Mouse (Mus musculus) heart, adult 9 months (tissue): ENCODE measurements around the gene Dchs2.

ENCODE experiments used
- DNase-seq, 2 experiments: peaks; one replicate each; pipeline ENCODE4 v3.0.0; 2022; ENCODE audit warnings: low spot score in 2 of 2

Dchs2 gene

DNA sequence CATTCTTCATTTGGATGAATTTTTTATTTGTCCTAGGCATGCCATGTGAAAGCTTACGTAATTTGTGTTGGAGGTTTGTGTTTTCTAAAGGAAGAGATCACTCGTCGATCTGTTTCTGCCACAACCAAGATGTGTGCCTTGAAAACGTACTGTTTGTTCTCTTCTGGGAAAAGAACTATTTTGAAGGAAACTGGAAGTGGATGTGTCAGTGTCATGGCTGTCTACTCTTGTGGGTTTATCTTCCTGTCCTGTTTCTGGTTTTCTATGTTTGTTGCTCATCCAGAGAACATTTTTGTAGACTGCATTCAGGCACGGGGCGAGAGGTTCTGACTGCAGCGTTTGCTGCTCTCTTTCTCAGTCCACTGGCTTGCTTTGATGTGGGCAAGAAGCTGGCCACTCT lies 124.2 kb downstream of the Dchs2 start:
- no peak for DNase-seq

DNA sequence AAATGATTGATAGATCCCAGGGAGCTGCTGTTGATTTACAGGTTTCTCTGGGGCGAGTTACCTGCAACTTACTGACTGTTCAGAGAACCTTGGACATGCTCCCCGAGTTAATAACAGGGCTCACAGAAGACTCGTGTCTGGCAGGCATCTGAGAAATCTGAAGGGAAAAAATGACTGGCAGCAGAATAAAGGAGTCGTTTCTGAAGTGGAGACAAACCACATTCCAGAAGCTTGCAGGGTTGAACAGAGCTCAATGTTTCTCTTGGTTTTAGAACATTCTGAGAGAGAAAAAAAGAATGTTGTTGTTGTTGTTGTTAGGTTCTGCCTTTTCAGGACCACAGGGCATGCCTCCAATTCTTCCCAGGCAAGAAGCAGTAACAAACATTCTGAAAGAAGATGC lies 131.7 kb downstream of the Dchs2 start:
- DNase-seq = no peak

GRCm38 (mm10) chr3:83266009-83266408 lies 138.3 kb downstream of the Dchs2 start:
- no peak for DNase-seq

- no peak for DNase-seq
Measured at GRCm38 (mm10) chr3:83270228-83270627, 142.5 kb downstream of the Dchs2 start.

DNA sequence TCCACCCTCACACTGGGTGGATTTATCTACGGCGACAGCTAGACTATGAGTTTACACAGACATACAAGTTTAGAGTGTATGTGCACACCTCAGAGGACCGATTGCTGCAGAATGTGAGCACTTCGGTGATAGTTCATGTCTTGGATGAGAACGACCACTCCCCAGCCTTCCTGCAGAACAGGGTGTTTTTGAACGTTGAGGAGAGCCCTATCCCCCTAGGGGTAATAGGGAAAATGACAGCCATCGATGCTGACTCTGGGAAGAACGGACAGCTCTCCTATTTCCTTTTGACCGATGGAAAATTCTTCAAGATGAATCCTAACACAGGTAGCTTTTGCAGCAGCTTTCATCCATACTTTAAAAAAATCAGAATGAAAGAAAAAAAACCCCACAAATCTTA lies 143.2 kb downstream of the Dchs2 start:
- no peak for DNase-seq

GRCm38 (mm10) chr3:83273555-83274244 lies 146.0 kb downstream of the Dchs2 start:
- peak; percentile 17 to 49 for DNase-seq

DNA sequence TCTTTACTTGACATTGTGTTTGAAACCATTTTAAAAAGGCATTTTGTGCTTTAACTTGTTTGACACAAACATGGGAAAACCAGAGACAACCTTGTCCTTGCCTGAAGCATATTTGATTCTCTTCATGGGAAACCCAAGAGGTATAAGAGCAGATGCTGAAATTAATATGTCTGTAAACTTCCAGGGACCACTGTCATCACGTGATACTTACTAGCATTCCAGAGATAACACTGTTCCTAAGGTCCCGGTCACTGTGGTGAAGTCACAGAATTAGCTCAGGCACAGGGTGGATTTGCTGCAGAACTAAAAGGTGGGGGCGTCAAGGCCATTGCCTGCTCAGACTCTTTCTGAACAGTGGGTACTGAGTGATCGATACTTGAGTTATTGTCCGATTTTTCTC lies 148.0 kb downstream of the Dchs2 start:
- no peak for DNase-seq

DNA sequence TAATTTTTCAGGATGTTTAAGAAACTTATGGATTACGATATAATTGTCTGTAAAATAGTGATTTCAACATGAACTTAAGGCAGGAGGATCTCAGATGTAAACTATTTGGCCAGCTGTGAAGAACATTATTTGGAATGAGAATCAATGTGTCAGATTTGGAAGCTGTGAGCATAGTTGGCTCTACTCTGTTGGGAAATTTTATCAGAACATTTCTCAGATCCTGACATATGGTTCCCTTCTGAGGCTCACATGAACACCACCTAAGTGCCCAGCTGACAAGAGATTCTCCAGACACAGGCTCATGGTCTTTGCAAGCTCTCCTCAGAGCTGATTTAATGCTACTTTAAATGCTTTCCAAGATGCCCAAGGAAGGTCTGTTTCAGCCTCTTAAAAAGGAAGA lies 156.1 kb downstream of the Dchs2 start:
- no peak for DNase-seq

DNA sequence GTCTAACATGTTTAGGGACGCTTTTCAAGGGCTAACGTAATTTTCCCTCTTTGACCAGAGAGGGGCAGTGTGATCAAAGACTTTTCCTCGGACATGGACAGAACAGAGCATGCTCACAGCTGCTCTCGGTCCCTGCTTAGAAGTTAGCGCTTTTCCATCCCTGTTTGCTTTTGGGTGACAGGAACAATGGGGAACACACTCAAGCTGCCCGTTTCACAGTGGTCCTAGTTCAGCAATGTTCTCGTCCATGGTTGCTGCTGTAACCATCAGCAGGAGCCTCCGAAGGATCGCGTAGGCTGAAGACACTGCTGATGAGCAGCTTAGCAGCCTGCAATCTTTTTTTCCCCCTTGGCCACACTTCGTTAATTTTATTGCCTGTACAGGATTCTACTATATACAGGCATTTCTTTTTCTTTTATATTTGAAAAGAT lies 159.2 kb downstream of the Dchs2 start:
- peak; percentile 6 to 24 for DNase-seq

DNA sequence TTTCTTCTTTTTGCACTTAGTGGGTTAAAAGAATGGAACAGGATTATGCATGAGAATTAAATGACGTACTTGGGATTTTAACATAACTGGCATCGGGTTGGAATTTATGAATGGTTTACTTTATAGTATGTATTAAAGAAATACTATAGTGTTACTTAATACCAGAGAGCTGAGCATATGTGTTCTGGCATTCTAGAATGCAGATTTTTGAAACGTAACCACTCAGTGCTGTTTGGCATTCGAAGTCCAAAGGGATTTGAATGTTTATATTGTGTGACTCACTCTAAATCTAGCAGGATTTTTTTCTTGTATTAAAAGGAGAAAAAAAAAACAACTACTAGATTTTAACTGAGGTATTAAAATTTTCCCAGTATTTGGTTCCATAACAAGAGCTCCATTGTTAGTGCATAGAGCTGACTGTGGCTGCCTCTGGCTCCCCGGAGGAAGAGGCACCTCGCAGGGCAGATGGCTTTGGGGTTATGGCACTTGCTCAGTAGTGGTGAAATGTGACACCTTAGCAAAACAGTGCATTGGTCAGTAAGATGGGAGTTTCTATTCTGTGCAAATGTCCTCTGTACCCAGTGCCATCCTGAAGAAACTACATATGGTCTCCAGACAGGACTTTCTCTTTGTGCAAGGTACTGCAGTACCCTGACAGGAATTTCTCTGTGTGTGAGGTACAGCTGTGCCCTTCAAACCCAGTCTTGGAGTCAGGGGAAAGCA lies 160.5 kb downstream of the Dchs2 start:
- DNase-seq = no peak

- no peak for DNase-seq
Measured at GRCm38 (mm10) chr3:83290482-83290881, 162.7 kb downstream of the Dchs2 start.

DNA sequence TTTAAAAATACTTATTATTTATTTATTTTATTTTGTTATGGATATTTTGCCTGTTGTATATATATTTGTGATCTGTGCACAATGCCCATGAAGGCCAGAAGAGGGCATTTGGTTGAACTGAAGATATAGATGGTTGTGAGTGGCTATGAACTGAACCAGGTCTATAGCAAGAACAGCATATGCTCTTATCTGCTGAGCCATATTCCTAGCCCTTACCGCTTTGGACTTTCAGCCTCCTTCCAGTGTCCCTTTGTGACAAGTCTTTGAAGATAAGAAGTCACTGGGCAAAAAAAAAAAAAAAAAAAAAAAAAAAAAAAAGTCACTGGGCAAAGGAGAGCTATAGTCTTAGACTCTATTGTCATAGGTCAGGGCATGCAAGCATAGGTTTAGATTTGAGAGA lies 163.2 kb downstream of the Dchs2 start:
- no peak for DNase-seq

- DNase-seq = no peak
Measured at GRCm38 (mm10) chr3:83299783-83300382, 172.1 kb downstream of the Dchs2 start.

GRCm38 (mm10) chr3:83303876-83304275 lies 176.1 kb downstream of the Dchs2 start:
- no peak for DNase-seq

GRCm38 (mm10) chr3:83345928-83346327 lies 218.2 kb downstream of the Dchs2 start:
- DNase-seq = no peak

DNA sequence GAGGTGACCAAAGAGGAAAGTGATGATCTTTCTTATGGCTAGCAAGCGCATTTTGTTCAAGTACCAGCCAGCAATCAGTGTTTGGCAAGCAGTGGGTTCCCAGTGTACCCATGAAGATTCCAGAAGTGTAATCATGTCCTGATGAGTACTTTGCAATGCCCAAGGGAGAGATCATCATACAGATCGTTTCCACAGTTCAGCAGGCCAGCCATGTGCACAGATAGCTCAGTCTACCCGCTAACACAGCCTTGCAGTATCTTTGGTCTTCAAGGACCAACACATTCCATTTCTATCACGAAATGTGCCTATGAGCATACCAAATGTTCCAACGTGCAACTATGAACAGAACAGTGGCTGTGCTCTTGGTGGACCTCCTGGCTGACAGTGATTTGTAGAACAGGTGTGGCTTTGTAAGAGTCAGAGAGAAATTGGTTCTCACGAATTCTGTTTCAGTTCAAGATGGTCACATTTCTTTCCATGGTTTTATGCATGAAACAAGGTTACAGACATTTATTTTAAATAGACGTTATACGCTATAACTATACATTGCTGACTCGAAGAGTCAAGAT lies 240.8 kb downstream of the Dchs2 start:
- no peak for DNase-seq

DNA sequence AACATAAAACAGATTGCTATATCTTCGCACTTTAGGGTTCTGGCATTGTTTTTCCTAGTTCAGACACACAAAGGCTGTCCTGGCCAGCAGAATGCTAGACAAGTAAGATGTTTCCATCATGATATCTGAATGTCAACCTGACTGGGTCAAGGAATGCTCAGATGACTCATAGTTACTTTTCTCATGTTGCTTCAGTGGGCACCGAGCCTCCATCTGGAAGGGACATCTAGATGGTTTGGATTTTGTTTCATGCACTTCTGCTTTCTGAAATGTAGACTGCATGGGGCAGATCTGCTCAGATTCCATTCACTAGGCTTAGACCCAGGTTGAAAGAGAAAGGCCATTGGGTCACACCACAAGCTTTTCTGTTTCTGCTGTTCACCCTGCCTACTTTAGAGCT lies 242.1 kb downstream of the Dchs2 start:
- no peak for DNase-seq

DNA sequence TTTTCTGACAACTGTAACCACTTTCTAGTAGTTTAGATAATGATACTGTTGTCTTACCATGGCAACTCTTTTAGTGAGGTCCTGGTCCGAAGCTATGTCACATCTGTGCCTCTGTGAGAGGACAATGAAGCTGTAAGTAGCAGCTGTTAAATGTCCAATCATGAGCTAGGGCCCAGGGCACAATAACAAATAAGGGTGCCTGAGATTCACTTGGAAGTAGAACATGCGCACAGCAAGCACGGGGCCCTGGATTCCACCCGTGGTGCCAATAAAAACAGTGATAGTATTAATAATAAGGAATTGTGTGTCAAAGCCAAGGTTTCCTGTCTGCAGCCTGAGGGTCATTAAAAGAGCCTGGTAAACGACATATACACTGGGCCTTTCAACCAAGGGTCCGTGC lies 246.6 kb downstream of the Dchs2 start:
- DNase-seq = no peak

DNA sequence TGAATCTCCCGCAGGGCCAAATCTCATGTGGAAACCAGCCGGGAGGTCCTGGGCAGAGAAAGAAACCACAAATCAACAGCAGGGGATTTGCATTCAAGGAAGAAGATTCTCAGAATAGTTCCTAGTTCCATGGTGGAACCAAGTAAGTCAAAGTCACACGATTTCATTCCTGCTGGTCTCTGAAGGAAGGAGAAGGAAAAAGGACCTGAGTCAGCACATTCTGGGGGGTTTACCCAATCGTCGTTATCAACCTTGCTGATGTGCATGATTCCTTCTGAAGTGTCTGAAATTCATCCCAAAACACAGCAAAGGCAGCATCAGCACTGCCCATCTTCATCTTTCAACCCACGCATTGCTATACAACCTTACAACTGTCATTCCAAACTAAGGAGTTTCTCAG lies 249.1 kb downstream of the Dchs2 start:
- DNase-seq = no peak
